Mouse (Mus musculus): ENCODE measurements around the gene Prkar2a. TPM values are rescaled to one million over a fixed set of nuclear protein-coding genes. Genes with fewer than 3 reads are reported as not detected.

The Prkar2a gene
- polyA plus RNA-seq, 1 experiment, result 5.7 TPM

DNA sequence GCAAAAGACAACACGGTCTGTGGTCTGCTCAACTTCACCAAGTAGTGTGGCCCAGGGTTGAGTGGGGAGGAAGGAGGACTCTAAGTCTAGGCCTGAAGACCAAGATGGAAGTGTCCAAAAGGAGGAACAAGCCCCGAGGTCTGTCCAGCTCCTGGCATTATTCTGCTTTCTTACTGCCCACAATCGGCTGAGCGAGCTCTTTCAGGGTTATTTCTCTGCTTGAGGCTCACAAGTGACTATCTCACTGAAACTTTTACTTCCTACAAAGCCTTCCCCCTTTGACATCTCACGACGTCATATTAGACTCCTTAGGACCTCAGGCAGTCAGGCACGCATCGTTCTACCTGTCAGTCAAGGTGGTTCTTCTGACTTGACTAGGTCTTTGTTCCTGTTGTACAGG, 2.3 kb downstream of the Prkar2a start:
- DNase-seq, result no peak
- Histone ChIP-seq H3K36me3 (ENCODE audit: control insufficient read depth, insufficient read depth, low read length) (no peaks in the 10 kb centered on the region), H3K27ac (ENCODE audit: control insufficient read depth, insufficient read depth, low read length) (no peak overlapping the region), H3K4me1 (replicated peaks; ENCODE audit: control insufficient read depth, insufficient read depth, low read length) (peaks cover 11% of the 10 kb centered on the region), H3K27me3 (ENCODE audit: control insufficient read depth, insufficient read depth, low read length) (no peaks in the 10 kb centered on the region; the same call in 1 of the 2 replicates), H3K4me3 (ENCODE audit: control insufficient read depth, insufficient read depth, low read length) (no peak overlapping the region)
- 43% methylated on average over 8 of the region's 8 CpGs for WGBS
- TF ChIP-seq CTCF (IDR thresholded peaks at IDR 0.05; ENCODE audit: borderline replicate concordance, control insufficient read depth, extremely low read depth, insufficient read depth, low read length, poor library complexity) (no peak), POLR2A (IDR thresholded peaks at IDR 0.05; ENCODE audit: control insufficient read depth, extremely low read depth, insufficient read depth, low read length, poor library complexity) (no peak)

DNA sequence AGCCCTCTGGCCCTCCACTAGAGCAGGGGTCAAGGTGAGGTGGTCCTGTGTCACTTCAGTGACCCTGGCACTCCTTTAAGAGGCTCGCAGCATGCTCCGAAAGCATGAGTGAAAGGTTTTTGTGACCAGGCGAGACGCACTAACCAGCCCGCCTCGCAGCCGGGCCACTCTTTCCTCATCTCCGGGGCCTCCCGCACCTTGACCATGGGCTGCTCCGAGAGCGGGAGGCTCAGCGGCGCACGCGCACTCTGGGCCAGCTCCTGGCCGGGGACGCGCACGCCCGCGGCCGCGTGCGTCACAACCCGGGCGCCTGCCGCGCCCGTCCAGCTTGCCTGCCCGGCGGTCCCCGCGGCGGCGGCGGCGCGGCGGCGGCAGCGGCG, 2.7 kb downstream of the Prkar2a start:
- Histone ChIP-seq H3K36me3 (ENCODE audit: control insufficient read depth, insufficient read depth, low read length) (no peaks in the 10 kb centered on the region), H3K27me3 (ENCODE audit: control insufficient read depth, insufficient read depth, low read length) (no peaks in the 10 kb centered on the region; the same call in 1 of the 2 replicates), H3K27ac (ENCODE audit: control insufficient read depth, insufficient read depth, low read length) (no peak overlapping the region), H3K4me1 (replicated peaks; ENCODE audit: control insufficient read depth, insufficient read depth, low read length) (peaks cover 11% of the 10 kb centered on the region), H3K4me3 (ENCODE audit: control insufficient read depth, insufficient read depth, low read length) (peak overlapping the region; percentile 44)
- DNase-seq, result peak; percentile 55
- TF ChIP-seq CTCF (IDR thresholded peaks at IDR 0.05; ENCODE audit: borderline replicate concordance, control insufficient read depth, extremely low read depth, insufficient read depth, low read length, poor library complexity), result no peak
- no peak for TF ChIP-seq POLR2A (IDR thresholded peaks at IDR 0.05; ENCODE audit: control insufficient read depth, extremely low read depth, insufficient read depth, low read length, poor library complexity)
- 1% methylated on average over 41 of the region's 42 CpGs for WGBS

DNA sequence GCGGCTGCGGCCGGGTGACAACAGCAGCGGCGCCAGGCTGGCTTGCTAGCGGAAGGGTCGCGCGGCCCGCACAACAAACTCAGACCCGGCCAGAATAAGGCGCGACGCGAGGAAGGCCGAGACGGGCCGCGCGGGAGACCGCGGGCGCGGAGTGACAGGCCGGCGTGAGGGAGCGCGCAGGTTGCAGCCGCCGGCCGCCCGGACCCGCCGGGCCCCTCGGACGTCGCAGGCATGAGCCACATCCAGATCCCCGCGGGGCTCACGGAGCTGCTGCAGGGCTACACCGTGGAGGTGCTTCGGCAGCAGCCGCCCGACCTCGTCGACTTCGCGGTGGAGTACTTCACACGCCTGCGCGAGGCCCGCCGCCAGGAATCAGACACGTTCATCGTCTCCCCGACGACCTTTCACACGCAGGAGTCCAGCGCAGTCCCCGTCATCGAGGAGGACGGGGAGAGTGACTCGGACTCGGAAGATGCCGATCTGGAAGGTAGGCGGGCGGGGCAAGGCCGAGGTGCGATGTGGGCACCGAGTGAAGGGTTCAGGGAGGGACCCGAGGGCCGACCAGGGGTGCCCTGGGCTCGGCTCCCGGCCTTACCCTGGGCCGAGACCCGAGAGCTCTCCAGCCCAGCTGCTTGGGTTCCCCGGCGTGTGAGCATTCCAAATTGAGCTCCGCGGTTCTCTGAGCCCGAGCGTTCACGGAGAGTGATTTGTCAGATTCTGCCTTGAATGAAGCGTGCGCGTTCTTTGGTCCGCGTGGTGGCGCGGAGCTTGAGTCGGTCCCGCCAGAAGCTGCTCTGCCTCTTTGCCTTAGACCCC, 3.3 kb downstream of the Prkar2a start:
- Histone ChIP-seq H3K36me3 (ENCODE audit: control insufficient read depth, insufficient read depth, low read length) (no peaks in the 10 kb centered on the region), H3K4me3 (ENCODE audit: control insufficient read depth, insufficient read depth, low read length) (peak overlapping the region; percentile 44), H3K4me1 (replicated peaks; ENCODE audit: control insufficient read depth, insufficient read depth, low read length) (peaks cover 11% of the 10 kb centered on the region), H3K27me3 (ENCODE audit: control insufficient read depth, insufficient read depth, low read length) (no peaks in the 10 kb centered on the region; the same call in 1 of the 2 replicates), H3K27ac (ENCODE audit: control insufficient read depth, insufficient read depth, low read length) (no peak overlapping the region)
- peak; percentile 34 for DNase-seq
- WGBS, result under 1% methylated on average over 92 of the region's 92 CpGs
- TF ChIP-seq POLR2A (IDR thresholded peaks at IDR 0.05; ENCODE audit: control insufficient read depth, extremely low read depth, insufficient read depth, low read length, poor library complexity), result no peak
- TF ChIP-seq CTCF (IDR thresholded peaks at IDR 0.05; ENCODE audit: borderline replicate concordance, control insufficient read depth, extremely low read depth, insufficient read depth, low read length, poor library complexity), result no peak

DNA sequence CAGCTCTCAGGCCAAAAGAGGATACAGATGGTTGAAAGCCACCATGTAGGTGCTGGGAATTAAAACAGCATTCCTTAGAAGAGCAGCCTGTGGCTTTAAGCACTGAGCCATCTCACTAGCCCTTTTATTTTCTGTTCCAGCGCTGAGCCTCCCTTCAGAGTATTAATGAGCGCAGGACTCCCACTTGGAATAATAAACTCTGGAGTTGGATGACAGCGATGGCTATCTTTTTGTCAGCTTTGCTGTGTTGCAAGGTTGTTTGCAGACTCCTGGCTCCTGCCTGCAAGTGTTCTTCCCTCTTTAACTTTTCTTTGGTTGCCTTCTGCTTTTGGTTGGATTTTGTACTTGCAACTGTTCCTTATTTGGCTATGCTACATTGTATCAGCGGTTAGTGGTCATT, 4.8 kb downstream of the Prkar2a start:
- H3K27me3 ChIP-seq (ENCODE audit: control insufficient read depth, insufficient read depth, low read length), result no peaks in the 10 kb centered on the region; the same call in 1 of the 2 replicates
- H3K27ac ChIP-seq (ENCODE audit: control insufficient read depth, insufficient read depth, low read length), result no peak overlapping the region
- 88% methylated on average over 4 of the region's 4 CpGs for WGBS
- TF ChIP-seq CTCF (IDR thresholded peaks at IDR 0.05; ENCODE audit: borderline replicate concordance, control insufficient read depth, extremely low read depth, insufficient read depth, low read length, poor library complexity) (no peak), POLR2A (IDR thresholded peaks at IDR 0.05; ENCODE audit: control insufficient read depth, extremely low read depth, insufficient read depth, low read length, poor library complexity) (no peak)
- no peak overlapping the region for H3K4me3 ChIP-seq (ENCODE audit: control insufficient read depth, insufficient read depth, low read length)
- no peaks in the 10 kb centered on the region for H3K36me3 ChIP-seq (ENCODE audit: control insufficient read depth, insufficient read depth, low read length)
- no peak for DNase-seq
- peaks cover 9% of the 10 kb centered on the region for H3K4me1 ChIP-seq (replicated peaks; ENCODE audit: control insufficient read depth, insufficient read depth, low read length)

DNA sequence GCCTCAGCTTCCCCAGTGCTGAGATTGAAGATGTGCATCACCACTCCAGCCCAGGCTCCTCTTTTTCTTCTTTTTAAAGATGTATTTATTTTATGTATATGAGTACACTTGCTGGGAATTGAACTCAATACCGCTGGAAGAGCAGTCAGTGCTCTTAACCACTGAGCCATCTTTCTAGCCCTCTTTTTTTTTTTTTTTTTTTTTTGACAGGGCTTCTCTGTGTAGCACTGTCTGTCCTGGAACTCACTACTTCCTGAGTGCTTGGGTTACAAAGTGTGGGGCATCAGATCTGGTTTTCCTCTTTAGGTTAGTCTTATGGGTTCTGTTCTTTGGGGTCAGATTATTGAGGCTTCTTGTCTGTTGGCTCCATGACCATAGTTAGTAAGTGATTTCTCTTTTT, 5.4 kb downstream of the Prkar2a start:
- Histone ChIP-seq H3K27me3 (ENCODE audit: control insufficient read depth, insufficient read depth, low read length) (no peaks in the 10 kb centered on the region; the same call in 1 of the 2 replicates), H3K27ac (ENCODE audit: control insufficient read depth, insufficient read depth, low read length) (no peak overlapping the region), H3K4me3 (ENCODE audit: control insufficient read depth, insufficient read depth, low read length) (no peak overlapping the region), H3K36me3 (ENCODE audit: control insufficient read depth, insufficient read depth, low read length) (no peaks in the 10 kb centered on the region), H3K4me1 (replicated peaks; ENCODE audit: control insufficient read depth, insufficient read depth, low read length) (peaks cover 9% of the 10 kb centered on the region)
- 94% methylated on average over 1 of the region's 1 CpGs for WGBS
- TF ChIP-seq CTCF (IDR thresholded peaks at IDR 0.05; ENCODE audit: borderline replicate concordance, control insufficient read depth, extremely low read depth, insufficient read depth, low read length, poor library complexity) (no peak), POLR2A (IDR thresholded peaks at IDR 0.05; ENCODE audit: control insufficient read depth, extremely low read depth, insufficient read depth, low read length, poor library complexity) (no peak)
- DNase-seq, result no peak

DNA sequence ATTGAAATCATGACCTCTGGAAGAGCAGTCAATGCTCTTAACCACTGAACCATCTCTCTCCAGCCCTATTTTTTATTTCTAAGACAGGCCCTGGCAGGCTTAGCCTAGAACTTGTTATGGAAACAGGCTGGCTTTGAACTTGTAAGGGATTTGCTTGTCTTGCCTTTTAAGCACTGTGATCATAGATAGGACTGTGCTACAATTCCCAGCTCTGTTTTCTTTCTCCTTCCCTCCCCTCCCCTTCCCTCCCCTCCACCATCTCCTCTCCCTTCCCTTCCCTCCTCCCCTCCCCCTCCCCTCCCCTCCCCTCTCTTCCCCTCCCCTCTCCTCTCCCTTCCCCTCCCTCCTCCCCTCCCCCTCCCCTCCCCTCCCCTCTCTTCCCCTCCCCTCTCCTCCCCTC, 13.4 kb downstream of the Prkar2a start:
- no peaks in the 10 kb centered on the region for H3K27me3 ChIP-seq (ENCODE audit: control insufficient read depth, insufficient read depth, low read length)
- TF ChIP-seq POLR2A (IDR thresholded peaks at IDR 0.05; ENCODE audit: control insufficient read depth, extremely low read depth, insufficient read depth, low read length, poor library complexity), result no peak
- no peak for TF ChIP-seq CTCF (IDR thresholded peaks at IDR 0.05; ENCODE audit: borderline replicate concordance, control insufficient read depth, extremely low read depth, insufficient read depth, low read length, poor library complexity)
- DNase-seq, result no peak
- no peaks in the 10 kb centered on the region for H3K36me3 ChIP-seq (ENCODE audit: control insufficient read depth, insufficient read depth, low read length)
- no peaks in the 10 kb centered on the region for H3K4me1 ChIP-seq (replicated peaks; ENCODE audit: control insufficient read depth, insufficient read depth, low read length)
- H3K27ac ChIP-seq (ENCODE audit: control insufficient read depth, insufficient read depth, low read length), result no peak overlapping the region
- H3K4me3 ChIP-seq (ENCODE audit: control insufficient read depth, insufficient read depth, low read length), result no peak overlapping the region

All from thymus, adult 2 months (tissue).